Mouse (Mus musculus) mesoderm, embryonic 11.5 days (tissue): ENCODE results near the gene Ivns1abp.
A peak's percentile ranks its signal among the peaks of the same experiment; 100 is the strongest.
"Not testable (repeated sequence)": the region's sequence is repeated elsewhere in the genome, so short reads cannot be mapped to it uniquely, and the experiment has no call there.

Source experiments
- DNase-seq: peaks from one replicate; pipeline ENCODE4 v3.0.0-alpha.2; 2012; ENCODE audit warnings: low read depth, low spot score

Gene Ivns1abp

GRCm38 (mm10) chr1:151344283-151345108 lies at the start of gene Ivns1abp:
Gene Ivns1abp, plus strand, starts transcription at chr1:151344477.
- peak; percentile 97 for DNase-seq

- no peak for DNase-seq
Measured at GRCm38 (mm10) chr1:151295486-151295885, 48.8 kb upstream of the Ivns1abp start.

GRCm38 (mm10) chr1:151296621-151297020 lies 47.7 kb upstream of the Ivns1abp start:
- DNase-seq = no peak

- DNase-seq = no peak
Measured at GRCm38 (mm10) chr1:151297025-151297424, 47.3 kb upstream of the Ivns1abp start.

- no peak for DNase-seq
Measured at GRCm38 (mm10) chr1:151297596-151297995, 46.7 kb upstream of the Ivns1abp start.

- DNase-seq = no peak
Measured at GRCm38 (mm10) chr1:151301456-151301855, 42.8 kb upstream of the Ivns1abp start.

- no peak for DNase-seq
Measured at GRCm38 (mm10) chr1:151301904-151302303, 42.4 kb upstream of the Ivns1abp start.

- peak; percentile 28 for DNase-seq
Measured at GRCm38 (mm10) chr1:151303265-151303664, 41.0 kb upstream of the Ivns1abp start.

- not testable (repeated sequence) for DNase-seq
Measured at GRCm38 (mm10) chr1:151305001-151305400, 39.3 kb upstream of the Ivns1abp start.

DNA sequence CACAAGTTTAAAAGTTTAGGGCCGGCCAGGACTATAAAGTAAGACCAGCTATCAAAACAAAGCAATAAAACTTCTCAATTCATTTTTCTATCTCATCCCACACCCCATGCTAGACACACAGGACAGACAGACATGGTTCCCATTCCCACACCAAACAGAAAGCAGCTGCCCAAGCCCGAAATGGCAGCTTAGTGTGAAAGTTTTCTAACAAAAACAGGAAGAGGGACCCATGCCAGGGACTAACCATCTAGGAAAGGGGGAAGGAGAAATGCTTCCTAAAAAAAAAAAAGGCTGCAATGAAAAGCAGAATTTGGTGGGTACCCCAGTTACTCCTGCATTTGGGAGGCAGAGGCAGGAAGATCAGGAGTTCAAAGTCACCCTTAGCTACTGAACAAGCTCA lies 37.2 kb upstream of the Ivns1abp start:
- DNase-seq = no peak

GRCm38 (mm10) chr1:151307821-151308220 lies 36.5 kb upstream of the Ivns1abp start:
- DNase-seq = no peak

DNA sequence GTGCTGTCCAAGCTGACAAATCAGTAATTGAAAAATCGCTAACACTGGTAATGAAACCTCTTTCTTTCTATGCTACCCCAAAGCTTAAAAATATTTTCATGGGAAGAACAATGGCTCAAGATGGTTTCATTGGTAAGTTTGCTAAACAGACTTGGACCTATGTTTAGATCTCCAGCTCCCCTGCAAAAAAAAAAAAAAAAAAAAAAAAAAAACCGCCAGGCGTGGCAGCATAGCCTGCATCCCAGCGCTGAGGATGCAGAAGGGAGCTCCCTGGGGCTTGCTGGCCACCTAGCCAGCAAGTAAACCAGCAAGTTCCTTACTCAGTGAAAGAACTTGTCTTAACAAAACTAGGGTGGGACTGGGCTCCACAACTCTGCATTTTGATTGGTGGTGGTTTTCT lies 35.8 kb upstream of the Ivns1abp start:
- DNase-seq = no peak

DNA sequence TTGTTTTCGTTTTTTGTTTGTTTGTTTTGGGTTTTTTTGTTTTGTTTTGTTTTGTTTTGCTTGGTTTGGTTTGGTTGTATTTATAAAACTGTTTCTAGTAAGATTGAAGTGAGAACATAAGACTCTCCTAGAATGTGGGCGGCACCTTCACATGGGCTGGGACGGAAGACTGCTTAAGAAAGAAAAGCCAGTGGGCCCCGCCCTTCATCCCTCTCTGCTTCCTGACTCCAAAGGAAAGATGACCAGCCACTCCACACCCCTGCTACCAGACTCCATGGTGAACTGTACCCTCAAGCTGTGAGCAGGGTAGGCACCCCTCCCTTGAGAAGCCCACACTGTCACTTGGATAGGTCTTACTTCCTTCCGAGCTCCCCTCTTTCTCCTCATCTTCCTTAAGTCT lies 33.8 kb upstream of the Ivns1abp start:
- DNase-seq = no peak

DNA sequence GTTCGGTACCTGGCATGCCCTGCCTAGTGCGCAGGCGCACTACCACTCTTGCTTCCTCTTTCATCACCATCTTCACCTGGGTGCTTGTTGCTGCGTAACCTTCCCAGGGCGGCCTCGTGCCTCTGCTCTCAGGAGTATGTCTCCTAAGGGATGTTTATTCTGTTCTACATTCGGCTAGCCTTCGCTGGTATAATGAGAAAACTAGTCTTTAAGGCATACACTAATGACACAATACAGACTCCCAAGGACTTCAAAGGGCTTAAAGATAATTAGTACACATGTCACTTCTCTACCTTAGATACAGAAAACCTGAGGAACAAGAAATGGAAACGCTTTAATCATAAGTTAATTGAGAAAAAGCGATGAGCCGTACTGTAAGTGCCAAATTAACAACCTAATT lies 32.9 kb upstream of the Ivns1abp start:
- DNase-seq = no peak

DNA sequence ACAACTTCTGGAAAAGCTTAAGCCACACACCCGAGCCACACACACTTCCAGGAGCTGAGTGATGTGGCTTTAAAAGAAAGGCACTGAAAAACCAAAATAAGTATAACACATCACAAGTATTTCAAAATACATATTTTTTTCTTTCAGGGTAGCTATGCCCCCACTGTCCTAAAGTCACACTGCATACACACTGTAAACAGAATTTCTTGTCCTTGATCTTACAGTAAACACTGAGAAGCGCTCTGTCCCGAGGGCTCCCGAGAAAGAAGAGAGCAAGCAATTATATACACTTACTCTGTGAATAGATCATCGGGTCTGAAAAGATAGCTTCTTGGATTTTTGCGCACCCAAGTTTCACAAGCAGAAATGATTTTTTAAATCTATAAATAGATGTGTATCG lies 25.0 kb upstream of the Ivns1abp start:
- no peak for DNase-seq

DNA sequence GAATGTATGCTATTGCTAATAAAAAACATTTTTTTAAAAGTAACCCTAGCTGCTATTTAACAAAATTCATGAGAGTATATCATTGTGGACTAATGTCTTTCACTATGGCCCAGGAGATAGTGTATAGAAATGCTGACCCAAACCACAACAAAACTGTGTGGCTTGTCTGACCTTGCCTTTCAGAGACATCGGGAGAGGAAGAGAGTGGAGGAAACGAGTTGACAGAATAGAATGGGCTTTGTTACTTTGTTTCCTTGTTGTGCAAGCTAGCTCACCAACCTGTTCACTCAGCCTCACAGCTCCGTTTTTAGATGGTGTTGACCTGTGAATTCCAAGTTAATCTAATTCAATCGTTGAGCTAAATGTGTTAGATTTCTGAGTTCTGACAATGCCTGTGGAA lies 23.9 kb upstream of the Ivns1abp start:
- no peak for DNase-seq

GRCm38 (mm10) chr1:151325328-151325727 lies 18.9 kb upstream of the Ivns1abp start:
- DNase-seq = no peak

DNA sequence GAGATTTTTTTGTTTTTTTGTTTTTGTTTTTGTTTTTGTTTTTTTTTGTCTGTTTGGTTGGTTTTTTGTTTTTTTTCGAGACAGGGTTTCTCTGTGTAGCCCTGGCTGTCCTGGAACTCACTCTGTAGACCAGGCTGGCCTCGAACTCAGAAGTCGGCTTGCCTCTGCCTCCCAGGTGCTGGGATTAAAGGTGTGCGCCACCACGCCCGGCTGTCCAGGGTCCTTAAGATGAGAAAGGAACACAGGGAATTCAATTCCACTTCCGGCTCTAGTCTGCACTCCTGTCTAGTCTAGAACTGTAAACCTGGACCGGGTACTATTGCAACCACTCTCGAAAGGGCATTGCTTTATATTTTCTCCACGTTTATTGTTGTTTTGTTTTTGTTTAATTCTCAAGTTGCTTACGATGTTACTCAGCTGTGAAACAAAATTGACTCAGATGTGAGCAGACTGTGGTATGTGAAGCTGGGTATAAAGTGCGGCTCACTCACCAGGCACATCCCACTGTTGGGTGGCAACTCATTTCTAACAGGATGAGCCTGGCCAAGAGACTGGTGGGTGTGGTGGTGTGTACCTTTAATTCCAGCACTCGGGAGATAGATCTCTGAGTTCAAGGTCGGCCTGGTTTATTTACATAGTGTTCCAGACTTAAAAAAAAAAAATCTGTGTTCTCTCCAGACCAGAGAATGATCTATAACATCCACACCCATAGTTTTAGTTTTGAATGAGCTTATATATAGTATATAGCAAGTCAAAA lies 15.8 kb upstream of the Ivns1abp start:
- DNase-seq = no peak

DNA sequence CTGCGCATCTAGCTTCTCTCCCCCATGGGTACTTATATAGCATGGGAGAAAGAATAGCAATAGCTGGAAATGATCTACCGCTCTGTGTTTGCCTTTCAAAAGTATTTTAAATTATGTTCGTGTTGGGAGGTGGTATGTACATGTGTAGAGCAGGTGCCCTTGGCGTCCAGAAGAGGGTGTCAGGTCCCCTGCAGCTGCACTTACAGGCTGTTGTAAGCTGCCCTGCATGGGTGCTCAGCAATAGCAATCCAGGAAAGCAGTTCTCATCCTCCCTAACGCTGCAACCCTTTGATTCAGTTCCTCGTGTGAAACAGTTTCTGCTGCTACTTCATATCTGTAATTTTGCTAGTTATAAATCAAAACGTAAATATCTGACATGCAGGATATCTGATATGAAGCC lies 14.7 kb upstream of the Ivns1abp start:
- no peak for DNase-seq

DNA sequence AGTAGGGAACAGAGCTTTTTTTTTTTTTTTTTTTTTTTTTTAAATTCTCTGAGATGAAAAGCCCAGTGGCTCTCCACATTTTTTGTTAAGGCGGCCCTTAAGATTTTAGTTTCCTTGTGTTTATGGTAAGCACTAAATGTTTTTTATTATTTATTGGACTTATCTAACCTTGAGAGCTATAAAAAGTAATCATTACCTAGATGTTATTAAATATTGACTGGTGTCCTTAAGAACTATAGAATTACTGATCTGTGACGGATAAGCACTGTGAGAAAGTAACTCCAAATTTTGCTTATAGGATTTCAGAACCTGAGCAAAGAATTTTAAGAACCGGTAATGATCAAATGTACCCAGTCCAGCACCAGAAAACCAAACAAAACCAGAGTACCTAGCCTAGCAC lies 11.5 kb upstream of the Ivns1abp start:
- no peak for DNase-seq

DNA sequence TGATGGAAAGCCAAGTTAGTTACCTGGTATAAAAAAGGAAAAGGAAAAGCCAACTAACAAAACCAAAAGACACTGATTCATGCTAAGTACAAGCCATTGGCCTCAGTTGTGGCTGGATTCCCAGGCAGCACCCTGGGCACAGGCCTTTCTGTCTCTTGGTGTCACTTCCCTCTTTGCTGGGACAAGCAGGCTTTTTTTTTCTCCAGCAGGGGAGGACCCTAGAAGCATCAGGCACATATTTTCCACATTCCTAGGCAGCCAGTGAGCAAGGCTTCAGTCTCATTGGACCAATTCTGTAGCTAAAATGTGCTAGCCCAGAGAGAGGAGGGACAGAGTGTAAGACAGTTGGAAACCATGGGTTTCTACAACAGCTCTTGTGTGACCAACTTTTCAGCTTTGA lies 6.0 kb upstream of the Ivns1abp start:
- DNase-seq = no peak

DNA sequence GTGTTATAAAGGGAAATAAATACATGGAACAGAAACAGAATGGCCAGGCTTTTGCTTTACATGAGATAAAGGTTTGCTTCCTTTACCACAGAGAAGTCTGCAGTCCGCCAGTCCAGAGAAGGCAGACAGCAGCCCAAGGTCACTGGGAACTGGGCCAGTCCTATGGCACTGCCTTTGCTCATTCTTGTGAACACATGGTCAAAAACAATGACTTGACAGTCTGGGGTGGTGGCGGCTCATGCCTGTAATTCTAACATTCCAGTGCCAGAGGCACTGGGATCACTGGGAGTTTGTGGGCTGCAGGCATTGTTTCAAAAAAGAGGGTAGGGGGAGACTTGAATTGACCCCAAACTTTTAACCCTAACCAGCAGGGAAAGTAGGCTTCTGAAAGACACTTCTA lies 5.3 kb upstream of the Ivns1abp start:
- no peak for DNase-seq
